Mouse (Mus musculus): ENCODE results near the gene Pfas.
"Not testable (repeated sequence)": the region's sequence is repeated elsewhere in the genome, so short reads cannot be mapped to it uniquely, and the experiment has no call there.

- TF ChIP-seq CTCF (IDR thresholded peaks at IDR 0.05; ENCODE audit: borderline replicate concordance, insufficient read depth, low read length); POLR2A (IDR thresholded peaks at IDR 0.05; ENCODE audit: low read depth, low read length): not testable (repeated sequence)
Measured at GRCm38 (mm10) chr11:69011445-69011844, 3.2 kb upstream of the Pfas start.
